Mouse (Mus musculus): Measurements from ENCODE around the gene Grhpr.

DNA sequence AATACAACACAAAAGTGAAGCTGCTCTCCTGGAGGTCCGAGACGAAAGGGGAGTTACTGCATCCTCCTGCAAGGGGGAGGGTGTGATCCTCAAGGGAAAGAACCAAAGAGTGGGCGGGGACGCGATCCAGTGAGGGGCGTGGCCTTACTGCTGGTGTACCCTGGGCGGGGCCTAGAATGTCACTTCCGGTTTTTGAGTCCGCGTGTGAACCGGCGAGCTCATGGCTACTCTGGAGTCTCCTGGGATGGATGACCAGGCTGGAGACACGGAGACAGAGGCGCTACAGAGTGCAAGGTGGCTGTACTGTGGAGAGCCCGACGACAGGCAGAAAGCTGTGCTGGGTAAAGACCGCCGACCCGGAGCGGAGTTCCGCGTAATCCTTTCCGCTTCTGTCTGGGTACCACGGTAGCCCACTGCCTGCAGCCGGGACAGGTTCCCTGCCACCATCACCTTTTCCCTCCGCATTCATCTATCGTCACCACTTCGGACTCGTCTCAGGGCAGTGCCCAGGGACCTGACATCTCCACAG, 37.3 kb downstream of the Grhpr start, which contains the start of gene Polr1e:
- TF ChIP-seq CTCF (IDR thresholded peaks at IDR 0.05; ENCODE audit: borderline replicate concordance, insufficient read depth, low read length) (no peak), POLR2A (IDR thresholded peaks at IDR 0.05; ENCODE audit: low read depth, low read length) (peak; percentile 86)
